Mouse (Mus musculus): ENCODE results near the gene Ubb. TPM values are rescaled to one million over a fixed set of nuclear protein-coding genes. Genes with fewer than 3 reads are reported as not detected.
A peak's percentile ranks its signal among the peaks of the same experiment; 100 is the strongest.

The Ubb gene
- polyA plus RNA-seq, 1 experiment from 2014 or later, result 5,616 TPM

GRCm38 (mm10) chr11:62518991-62519390 is 32.0 kb upstream of the Ubb start:
- Histone ChIP-seq H3K27ac (ENCODE audit: low read depth, low read length) (no peak overlapping the region), H3K36me3 (ENCODE audit: control insufficient read depth, insufficient read depth, low read length) (0 out of 2 replicates have a peak, but pooled peaks cover 5% of the 10 kb centered on the region), H3K27me3 (replicated peaks; ENCODE audit: control insufficient read depth, insufficient read depth, low read length) (no peaks in the 10 kb centered on the region), H3K4me1 (ENCODE audit: control insufficient read depth, insufficient read depth, low read length) (no peaks in the 10 kb centered on the region), H3K9me3 (replicated peaks; ENCODE audit: control insufficient read depth, low read length) (no peaks in the 10 kb centered on the region), H3K4me3 (ENCODE audit: low read depth, low read length) (no peak overlapping the region), H3K4me2 (ENCODE audit: low read length) (no peak overlapping the region), H3K9ac (ENCODE audit: low read length) (no peak overlapping the region)
- WGBS, result 32% methylated on average over 2 of the region's 2 CpGs
- peak; percentile 19 for DNase-seq (ENCODE audit: low spot score)
- no peak for ATAC-seq

DNA sequence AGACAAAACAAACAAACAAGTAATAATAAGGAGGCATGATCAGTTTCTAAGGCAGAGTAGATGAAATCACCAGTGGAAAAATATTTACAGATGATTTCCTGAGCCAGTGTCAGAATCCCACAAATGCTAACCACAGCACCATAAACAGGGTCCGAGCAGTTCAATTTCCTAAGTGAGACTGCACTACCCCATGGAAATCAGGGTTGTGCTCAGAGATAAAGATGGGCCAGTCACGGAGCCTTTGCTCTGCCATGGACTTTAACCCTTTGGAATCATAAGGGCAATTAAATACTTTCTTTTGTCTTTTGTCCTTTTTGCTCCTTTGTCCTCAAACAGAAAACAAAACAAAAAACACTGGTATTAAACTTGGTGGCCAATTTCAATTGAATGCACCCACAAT is 28.7 kb upstream of the Ubb start:
- no peak overlapping the region for H3K4me3 ChIP-seq (ENCODE audit: low read depth, low read length)
- no peak overlapping the region for H3K9ac ChIP-seq (ENCODE audit: low read length)
- H3K36me3 ChIP-seq (ENCODE audit: control insufficient read depth, insufficient read depth, low read length), result peaks cover 36% of the 10 kb centered on the region
- no peaks in the 10 kb centered on the region for H3K27me3 ChIP-seq (replicated peaks; ENCODE audit: control insufficient read depth, insufficient read depth, low read length)
- no peaks in the 10 kb centered on the region for H3K4me1 ChIP-seq (ENCODE audit: control insufficient read depth, insufficient read depth, low read length)
- no peak overlapping the region for H3K27ac ChIP-seq (ENCODE audit: low read depth, low read length)
- H3K9me3 ChIP-seq (replicated peaks; ENCODE audit: control insufficient read depth, low read length), result no peaks in the 10 kb centered on the region
- no peak for ATAC-seq
- no peak for DNase-seq (ENCODE audit: low spot score)
- no peak overlapping the region for H3K4me2 ChIP-seq (ENCODE audit: low read length)
- WGBS, result 76% methylated on average over 2 of the region's 2 CpGs

- peaks cover 31% of the 10 kb centered on the region for H3K36me3 ChIP-seq (ENCODE audit: control insufficient read depth, insufficient read depth, low read length)
- peak overlapping the region; percentile 87 for H3K4me3 ChIP-seq (ENCODE audit: low read depth, low read length)
- H3K9me3 ChIP-seq (replicated peaks; ENCODE audit: control insufficient read depth, low read length), result no peaks in the 10 kb centered on the region
- DNase-seq (ENCODE audit: low spot score), result no peak
- H3K4me1 ChIP-seq (ENCODE audit: control insufficient read depth, insufficient read depth, low read length), result 0 out of 2 replicates have a peak, but pooled peaks cover 7% of the 10 kb centered on the region
- H3K9ac ChIP-seq (ENCODE audit: low read length), result peak overlapping the region; percentile 95
- H3K27ac ChIP-seq (ENCODE audit: low read depth, low read length), result no peak overlapping the region
- 82% methylated on average over 8 of the region's 8 CpGs for whole genome bisulfite sequencing
- no peaks in the 10 kb centered on the region for H3K27me3 ChIP-seq (replicated peaks; ENCODE audit: control insufficient read depth, insufficient read depth, low read length)
- ATAC-seq, result no peak
- peak overlapping the region; percentile 83 for H3K4me2 ChIP-seq (ENCODE audit: low read length)
These were observed 13.9 kb upstream of the Ubb start for GRCm38 (mm10) chr11:62537089-62537488.

DNA sequence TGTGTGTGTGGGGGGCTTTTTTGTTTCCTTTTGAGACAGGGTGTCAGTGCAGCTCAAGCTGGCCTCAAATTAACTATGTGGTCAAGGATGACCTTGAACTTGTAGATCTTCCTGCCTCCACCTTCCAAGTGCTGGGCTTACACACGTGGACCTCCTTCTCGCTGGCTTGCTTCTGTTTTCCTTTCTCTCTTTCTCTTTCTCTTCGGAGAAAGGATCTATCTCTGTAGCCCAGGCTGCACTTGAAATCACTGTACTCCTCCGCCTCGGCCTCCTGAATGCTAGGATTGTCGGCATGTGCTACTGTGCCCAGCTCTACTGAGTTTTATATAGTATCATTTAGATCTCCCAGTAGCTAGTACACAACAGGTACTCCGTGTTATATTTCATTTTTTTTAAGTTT is 13.4 kb upstream of the Ubb start:
- Histone ChIP-seq H3K4me3 (ENCODE audit: low read depth, low read length) (peak overlapping the region; percentile 87), H3K36me3 (ENCODE audit: control insufficient read depth, insufficient read depth, low read length) (peaks cover 26% of the 10 kb centered on the region), H3K27ac (ENCODE audit: low read depth, low read length) (no peak overlapping the region), H3K4me2 (ENCODE audit: low read length) (peak overlapping the region; percentile 83), H3K9me3 (replicated peaks; ENCODE audit: control insufficient read depth, low read length) (no peaks in the 10 kb centered on the region), H3K27me3 (replicated peaks; ENCODE audit: control insufficient read depth, insufficient read depth, low read length) (no peaks in the 10 kb centered on the region), H3K9ac (ENCODE audit: low read length) (peak overlapping the region; percentile 95), H3K4me1 (ENCODE audit: control insufficient read depth, insufficient read depth, low read length) (0 out of 2 replicates have a peak, but pooled peaks cover 7% of the 10 kb centered on the region)
- DNase-seq (ENCODE audit: low spot score) (peak; percentile 54), ATAC-seq (peak; percentile 37; the same call in 1 of the 2 replicates)
- 9% methylated on average over 7 of the region's 7 CpGs for WGBS

GRCm38 (mm10) chr11:62538321-62539088 is 12.5 kb upstream of the Ubb start:
- peak; percentile 65 for DNase-seq (ENCODE audit: low spot score)
- ATAC-seq, result peak; percentile 86
- under 1% methylated on average over 62 of the region's 73 CpGs for WGBS
- Histone ChIP-seq H3K4me1 (ENCODE audit: control insufficient read depth, insufficient read depth, low read length) (0 out of 2 replicates have a peak, but pooled peaks cover 7% of the 10 kb centered on the region), H3K27me3 (replicated peaks; ENCODE audit: control insufficient read depth, insufficient read depth, low read length) (no peaks in the 10 kb centered on the region), H3K4me2 (ENCODE audit: low read length) (peak overlapping the region; percentile 83), H3K36me3 (ENCODE audit: control insufficient read depth, insufficient read depth, low read length) (peaks cover 18% of the 10 kb centered on the region), H3K27ac (ENCODE audit: low read depth, low read length) (peak overlapping the region; percentile 82), H3K9ac (ENCODE audit: low read length) (peak overlapping the region; percentile 95), H3K4me3 (ENCODE audit: low read depth, low read length) (peak overlapping the region; percentile 87), H3K9me3 (replicated peaks; ENCODE audit: control insufficient read depth, low read length) (no peaks in the 10 kb centered on the region)

DNA sequence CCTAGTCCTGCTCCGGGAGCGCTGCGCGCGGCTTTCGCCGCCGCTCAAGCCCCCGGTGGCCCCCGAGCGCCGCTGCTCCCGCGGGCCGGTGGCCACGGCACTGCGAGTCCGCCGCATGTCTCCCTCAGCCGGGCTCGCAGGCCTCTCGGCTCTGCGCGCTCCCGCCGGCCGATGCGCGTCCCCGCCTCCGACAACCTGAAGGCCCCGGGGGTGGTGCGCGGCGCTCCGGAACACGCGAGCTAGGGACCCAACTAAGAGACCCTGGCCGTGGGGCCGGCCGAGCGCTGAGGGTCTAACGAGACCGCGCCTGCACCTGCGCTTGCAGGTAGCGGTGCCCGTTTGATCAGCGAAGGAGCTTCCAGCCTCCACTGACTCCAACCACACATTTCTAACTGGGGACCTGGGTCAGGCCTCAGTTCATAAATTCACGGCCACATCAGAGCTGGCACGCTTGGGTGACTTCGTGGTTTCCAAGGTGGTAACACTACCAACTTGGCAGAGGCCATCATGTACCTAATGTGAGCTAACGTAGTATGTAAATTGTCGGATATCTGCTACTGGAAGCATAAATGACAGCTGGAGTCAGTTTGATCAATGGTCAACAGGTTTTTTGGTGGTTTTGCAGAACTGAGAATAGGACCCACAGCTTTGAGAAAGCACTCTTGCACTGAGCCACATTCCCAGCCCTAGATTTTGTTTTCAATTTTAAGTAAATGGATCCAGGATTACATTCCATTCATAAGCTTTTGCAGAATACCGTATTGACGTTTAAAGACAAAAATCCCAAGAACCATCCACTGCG is 11.7 kb upstream of the Ubb start, which contains the start of gene Cenpv:
Cenpv (minus strand) TSS at position 173 of the 802 bp plus-strand sequence.
- WGBS, result 6% methylated on average over 53 of the region's 57 CpGs
- DNase-seq (ENCODE audit: low spot score) (peak; percentile 74), ATAC-seq (peak; percentile 87)
- Histone ChIP-seq H3K36me3 (ENCODE audit: control insufficient read depth, insufficient read depth, low read length) (peaks cover 14% of the 10 kb centered on the region; the same call in 1 of the 2 replicates), H3K9me3 (replicated peaks; ENCODE audit: control insufficient read depth, low read length) (no peaks in the 10 kb centered on the region), H3K4me1 (ENCODE audit: control insufficient read depth, insufficient read depth, low read length) (0 out of 2 replicates have a peak, but pooled peaks cover 7% of the 10 kb centered on the region), H3K9ac (ENCODE audit: low read length) (peak within 1 kb of the TSS; percentile 95), H3K4me2 (ENCODE audit: low read length) (peak within 1 kb of the TSS; percentile 83), H3K27ac (ENCODE audit: low read depth, low read length) (peak within 1 kb of the TSS; percentile 82), H3K27me3 (replicated peaks; ENCODE audit: control insufficient read depth, insufficient read depth, low read length) (no peaks in the 10 kb centered on the region), H3K4me3 (ENCODE audit: low read depth, low read length) (peak within 1 kb of the TSS; percentile 87)

- H3K36me3 ChIP-seq (ENCODE audit: control insufficient read depth, insufficient read depth, low read length), result peaks cover 8% of the 10 kb centered on the region; the same call in 1 of the 2 replicates
- no peak overlapping the region for H3K4me3 ChIP-seq (ENCODE audit: low read depth, low read length)
- H3K27ac ChIP-seq (ENCODE audit: low read depth, low read length), result no peak overlapping the region
- no peaks in the 10 kb centered on the region for H3K9me3 ChIP-seq (replicated peaks; ENCODE audit: control insufficient read depth, low read length)
- ATAC-seq (no peak), DNase-seq (ENCODE audit: low spot score) (no peak)
- WGBS, result 86% methylated on average over 7 of the region's 7 CpGs
- H3K27me3 ChIP-seq (replicated peaks; ENCODE audit: control insufficient read depth, insufficient read depth, low read length), result no peaks in the 10 kb centered on the region
- no peak overlapping the region for H3K4me2 ChIP-seq (ENCODE audit: low read length)
- H3K4me1 ChIP-seq (ENCODE audit: control insufficient read depth, insufficient read depth, low read length), result 0 out of 2 replicates have a peak, but pooled peaks cover 7% of the 10 kb centered on the region
- H3K9ac ChIP-seq (ENCODE audit: low read length), result no peak overlapping the region
These were observed 10.8 kb upstream of the Ubb start for GRCm38 (mm10) chr11:62540167-62540566.

GRCm38 (mm10) chr11:62540969-62541368 is 10.0 kb upstream of the Ubb start:
- Histone ChIP-seq H3K36me3 (ENCODE audit: control insufficient read depth, insufficient read depth, low read length) (peaks cover under 1% of the 10 kb centered on the region; the same call in 1 of the 2 replicates), H3K27ac (ENCODE audit: low read depth, low read length) (no peak overlapping the region), H3K9me3 (replicated peaks; ENCODE audit: control insufficient read depth, low read length) (no peaks in the 10 kb centered on the region), H3K4me2 (ENCODE audit: low read length) (no peak overlapping the region), H3K9ac (ENCODE audit: low read length) (no peak overlapping the region), H3K27me3 (replicated peaks; ENCODE audit: control insufficient read depth, insufficient read depth, low read length) (no peaks in the 10 kb centered on the region), H3K4me3 (ENCODE audit: low read depth, low read length) (no peak overlapping the region), H3K4me1 (ENCODE audit: control insufficient read depth, insufficient read depth, low read length) (0 out of 2 replicates have a peak, but pooled peaks cover 7% of the 10 kb centered on the region)
- ATAC-seq (no peak), DNase-seq (ENCODE audit: low spot score) (no peak)
- WGBS, result 61% methylated on average over 2 of the region's 2 CpGs

All from forebrain, embryonic 14.5 days (tissue).